24 mouse cellular contexts compared by ENCODE assay signal in the genomic region with DNA sequence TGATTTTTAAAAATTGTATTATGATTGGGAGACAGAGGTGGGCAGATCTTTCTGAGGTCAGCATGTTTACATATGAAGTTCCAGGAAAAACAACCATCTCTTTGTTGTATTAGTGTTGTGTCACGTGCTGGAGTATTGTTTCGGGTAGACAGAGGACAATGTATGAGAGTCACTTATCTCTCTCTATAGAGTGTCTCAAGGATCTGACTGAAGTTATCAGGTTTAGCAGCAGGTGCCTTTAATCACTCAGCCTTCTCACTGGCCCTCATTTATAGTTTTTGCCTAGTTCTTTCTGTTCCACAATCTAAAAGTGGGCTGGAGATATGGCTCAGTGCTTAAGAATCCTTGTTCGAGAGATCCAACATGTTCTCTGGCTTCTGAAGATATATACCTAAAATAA. TPM values are rescaled to one million over a fixed set of nuclear protein-coding genes. Genes with fewer than 3 reads are reported as not detected.
A peak's percentile ranks its signal among the peaks of the same experiment; 100 is the strongest.
DNase-seq lines count a peak whose midpoint lies in the region; ATAC-seq and TF ChIP-seq lines count a peak whose summit lies in the region.
"Had no signal": no experiment of that assay in that cellular context is flagged by ENCODE, and none has a peak within 500 bp of the region (broad histone marks: within the 10 kb centered on the region; RNA-seq: fewer than 3 reads in every experiment).

No protein-coding gene starts in this region.

- no peak overlapping the region for H3K4me3 ChIP-seq in liver, embryonic 11.5 days (ENCODE audit: low read depth, low read length)
- H3K4me3 ChIP-seq in MEL (ENCODE audit: control insufficient read depth in 1 of 2, insufficient read depth in 1 of 2, low read depth in 2 of 2, low read length in 2 of 2), result no peak overlapping the region
- H3K4me3 ChIP-seq in liver, embryonic 13.5 days (replicated peaks), result no peak overlapping the region
- no peak overlapping the region for H3K4me3 ChIP-seq in left cerebral cortex, adult 2 months
- H3K4me3 ChIP-seq: embryonic facial prominence, embryonic 12.5 days; embryonic facial prominence, embryonic 15.5 days; forebrain, embryonic 15.5 days; gastrocnemius, adult 2 months; hindbrain, embryonic 12.5 days; hindbrain, embryonic 15.5 days had no signal

- no peaks in the 10 kb centered on the region for H3K4me1 ChIP-seq in liver, embryonic 11.5 days (replicated peaks; ENCODE audit: control insufficient read depth, insufficient read depth, low read length)
- H3K4me1 ChIP-seq in MEL (ENCODE audit: control insufficient read depth in 1 of 2, insufficient read depth in 2 of 2, low read length in 2 of 2), result no peaks in the 10 kb centered on the region
- no peaks in the 10 kb centered on the region for H3K4me1 ChIP-seq in liver, embryonic 13.5 days (replicated peaks)
- H3K4me1 ChIP-seq: embryonic facial prominence, embryonic 12.5 days; embryonic facial prominence, embryonic 15.5 days; forebrain, embryonic 15.5 days; hindbrain, embryonic 12.5 days; hindbrain, embryonic 15.5 days had no signal

- no peak overlapping the region for H3K27ac ChIP-seq in liver, embryonic 11.5 days (ENCODE audit: low read depth, low read length)
- H3K27ac ChIP-seq in MEL (ENCODE audit: control insufficient read depth, low read depth, low read length), result no peak overlapping the region
- H3K27ac ChIP-seq in liver, embryonic 13.5 days, result no peak overlapping the region
- H3K27ac ChIP-seq in left cerebral cortex, adult 2 months, result no peak overlapping the region
- H3K27ac ChIP-seq: embryonic facial prominence, embryonic 12.5 days; embryonic facial prominence, embryonic 15.5 days; forebrain, embryonic 15.5 days; gastrocnemius, adult 2 months; hindbrain, embryonic 12.5 days; hindbrain, embryonic 15.5 days had no signal

- TF ChIP-seq CTCF in MEL (IDR thresholded peaks at IDR 0.05 in 2 of 3, conservative IDR thresholded peaks at IDR 0.05 in 1 of 3; ENCODE audit: control insufficient read depth in 1 of 3, insufficient read depth in 1 of 3, low read depth in 2 of 3, low read length in 3 of 3, poor library complexity in 1 of 3, severe bottlenecking in 1 of 3), result no peak
- no peak for TF ChIP-seq CTCF in left cerebral cortex, adult 2 months (IDR thresholded peaks at IDR 0.05)

- TF ChIP-seq POLR2A in MEL (IDR thresholded peaks at IDR 0.05; ENCODE audit: control insufficient read depth in 1 of 2, insufficient read depth in 1 of 2, low read depth in 1 of 2, low read length in 2 of 2, poor library complexity in 1 of 2), result no peak

- intact Hi-C loops in left cerebral cortex, adult 2 months (cut with DNase I), result no loop called here

- H3K9ac ChIP-seq in liver, embryonic 11.5 days (ENCODE audit: low read depth, low read length), result no peak overlapping the region
- H3K9ac ChIP-seq in MEL (ENCODE audit: control insufficient read depth, low read depth, low read length, poor library complexity, severe bottlenecking), result no peak overlapping the region
- no peak overlapping the region for H3K9ac ChIP-seq in liver, embryonic 13.5 days
- H3K9ac ChIP-seq: embryonic facial prominence, embryonic 12.5 days; embryonic facial prominence, embryonic 15.5 days; forebrain, embryonic 15.5 days; hindbrain, embryonic 12.5 days; hindbrain, embryonic 15.5 days had no signal

- no peaks in the 10 kb centered on the region for H3K27me3 ChIP-seq in liver, embryonic 11.5 days (replicated peaks; ENCODE audit: control insufficient read depth, insufficient read depth, low read length)
- no peaks in the 10 kb centered on the region for H3K27me3 ChIP-seq in MEL (ENCODE audit: control insufficient read depth in 1 of 2, insufficient read depth in 2 of 2, low read length in 2 of 2)
- no peaks in the 10 kb centered on the region for H3K27me3 ChIP-seq in liver, embryonic 13.5 days
- H3K27me3 ChIP-seq: embryonic facial prominence, embryonic 12.5 days; embryonic facial prominence, embryonic 15.5 days; forebrain, embryonic 15.5 days; hindbrain, embryonic 12.5 days; hindbrain, embryonic 15.5 days; Patski had no signal

- no peak for DNase-seq in liver, embryonic 11.5 days (ENCODE audit: low spot score)
- no peak for DNase-seq in liver
- DNase-seq in MEL (ENCODE audit: low read depth, low spot score), result no peak
- no peak for DNase-seq in liver, embryonic 13.5 days
- DNase-seq in adrenal gland, adult 8-10 months, result no peak
- no peak for DNase-seq in left cerebral cortex, adult 2 months (ENCODE audit: extremely low spot score in 1 of 2, low spot score in 2 of 2)
- DNase-seq in frontal cortex, adult 2 months (ENCODE audit: extremely low spot score in 1 of 2, low spot score in 1 of 2), result no peak
- DNase-seq: adrenal gland, postnatal 14 days; B cell, adult 2 months; cerebellum, adult 11 months; cerebellum, adult 2 months; cerebellum, adult 9-11 months; cerebellum, postnatal 25 days; gastrocnemius, adult 2 months; gastrocnemius, postnatal 14 days; heart, adult 11 months had no signal

- peaks cover 22% of the 10 kb centered on the region for H3K36me3 ChIP-seq in liver, embryonic 11.5 days (ENCODE audit: control insufficient read depth, insufficient read depth, low read length)
- peaks cover 2 to 59% of the 10 kb centered on the region in 2 experiments; a peak in 3 of 4 replicates for H3K36me3 ChIP-seq in MEL (ENCODE audit: control insufficient read depth in 1 of 2, insufficient read depth in 2 of 2, low read length in 2 of 2)
- H3K36me3 ChIP-seq in liver, embryonic 13.5 days, result peaks cover 72% of the 10 kb centered on the region

- ATAC-seq in liver, embryonic 11.5 days (replicated peaks; ENCODE audit: low FRiP score), result peak; percentile 61; the same call in 1 of the 2 replicates
- ATAC-seq in liver, embryonic 13.5 days (ENCODE audit: low read depth), result 0 out of 2 replicates have a peak, but pooled peaks have one; percentile 48
- ATAC-seq in megakaryocyte progenitor cell, adult 5-6 weeks (replicated peaks; ENCODE audit: poor library complexity), result peak; percentile 31; the same call in 1 of the 2 replicates
- ATAC-seq: forebrain, embryonic 15.5 days; Patski had no signal

- WGBS in liver, embryonic 11.5 days, result 67% methylated on average over 3 of the region's 3 CpGs
- 40% methylated on average over 3 of the region's 3 CpGs for WGBS in liver, embryonic 13.5 days (ENCODE audit: insufficient replicate concordance)

- TF ChIP-seq RAD21 in MEL (IDR thresholded peaks at IDR 0.05; ENCODE audit: low read depth, low read length), result no peak

- H3K9me3 ChIP-seq in liver, embryonic 11.5 days (ENCODE audit: control insufficient read depth, low read length), result no peaks in the 10 kb centered on the region
- no peaks in the 10 kb centered on the region for H3K9me3 ChIP-seq in MEL (replicated peaks; ENCODE audit: insufficient read depth, low read length)
- H3K9me3 ChIP-seq in liver, embryonic 13.5 days (replicated peaks), result no peaks in the 10 kb centered on the region
- H3K9me3 ChIP-seq: embryonic facial prominence, embryonic 12.5 days; embryonic facial prominence, embryonic 15.5 days; forebrain, embryonic 15.5 days; hindbrain, embryonic 12.5 days; hindbrain, embryonic 15.5 days had no signal

- no peak overlapping the region for H3K4me2 ChIP-seq in liver, embryonic 11.5 days
- no peak overlapping the region for H3K4me2 ChIP-seq in liver, embryonic 13.5 days
- H3K4me2 ChIP-seq: embryonic facial prominence, embryonic 12.5 days; embryonic facial prominence, embryonic 15.5 days; forebrain, embryonic 15.5 days; heart, embryonic 11.5 days; hindbrain, embryonic 12.5 days; hindbrain, embryonic 15.5 days had no signal

- H3K79me2 ChIP-seq in MEL (ENCODE audit: control insufficient read depth, insufficient read depth, low read length, poor library complexity), result no peaks in the 10 kb centered on the region

- TF ChIP-seq EP300 in MEL (IDR thresholded peaks at IDR 0.05; ENCODE audit: low read depth in 1 of 2, low read length in 2 of 2), result no peak

TF ChIP-seq in MEL, 35 proteins besides CTCF, POLR2A, EP300 and RAD21:
- TF ChIP-seq USF1 (IDR thresholded peaks at IDR 0.05; ENCODE audit: low read depth, low read length) (peak; percentile 11; the same call in 1 of the 2 replicates), MAX (IDR thresholded peaks at IDR 0.05; ENCODE audit: low read length) (no peak)
TF ChIP-seq in MEL: peak in this region for 1.

RNA-seq across cellular contexts. Expression of a gene that starts 25.9 kb away (rescaled TPM):
- 25.4 and 25.5 TPM in 2 replicates for polyA plus RNA-seq in liver, embryonic 11.5 days (2014; fragmentation: Nextera tagmentation; extraction: Ambion mirVana)
- 14.4 and 16.6 TPM in 2 replicates for total RNA-seq in MEL (2012; rRNA removed)
- polyA plus RNA-seq in MEL (2012; ENCODE audit: insufficient read depth in 1 of 2, insufficient read length in 2 of 2, low read depth in 1 of 2, low replicate concordance in 2 of 2, missing spikeins in 1 of 2), result 10 to 100 TPM in 1 of 2 experiments, not detected in 1; 17.9 TPM
- 17.2 and 21.0 TPM in 2 replicates for polyA plus RNA-seq in liver, embryonic 13.5 days (2015; fragmentation: Nextera tagmentation; extraction: Ambion mirVana)
- 13.7 and 19.4 TPM in 2 replicates for total RNA-seq in megakaryocyte progenitor cell, adult 5-6 weeks (2015)
- total RNA-seq in megakaryocyte progenitor cell, adult 5-6 weeks (2017), result 31.5 and 33.8 TPM in 2 replicates
- 10 to 100 TPM in 1 of 4 experiments, 1 to 10 TPM in 3; 6.4 to 10.7 (median 6.8) TPM for total RNA-seq in adrenal gland, adult 8-10 months (2022)
- total RNA-seq in left cerebral cortex, adult 2 months (2021), result 1 to 10 TPM; 4.0 to 5.3 TPM
- polyA plus RNA-seq in frontal cortex, adult 2 months (2012; rRNA removed), result 7.3 and 7.7 TPM in 2 replicates

RNA-seq across cellular contexts. Expression of a gene that starts 26.1 kb away (rescaled TPM):
- polyA plus RNA-seq in liver, embryonic 11.5 days (2014; fragmentation: Nextera tagmentation; extraction: Ambion mirVana), result 59.9 and 63.4 TPM in 2 replicates
- 45.7 and 51.7 TPM in 2 replicates for total RNA-seq in MEL (2012; rRNA removed)
- 100 to 1,000 TPM; 121 to 303 TPM for polyA plus RNA-seq in MEL (2012; ENCODE audit: insufficient read depth in 1 of 2, insufficient read length in 2 of 2, low read depth in 1 of 2, low replicate concordance in 2 of 2, missing spikeins in 1 of 2)
- 21.8 and 24.9 TPM in 2 replicates for polyA plus RNA-seq in liver, embryonic 13.5 days (2015; fragmentation: Nextera tagmentation; extraction: Ambion mirVana)
- total RNA-seq in megakaryocyte progenitor cell, adult 5-6 weeks (2015), result 30.6 and 31.0 TPM in 2 replicates
- 68.8 and 117 TPM in 2 replicates for total RNA-seq in megakaryocyte progenitor cell, adult 5-6 weeks (2017)
- 10 to 100 TPM; 46.3 to 75.8 (median 55.2) TPM for total RNA-seq in adrenal gland, adult 8-10 months (2022)
- 10 to 100 TPM; 45.1 to 46.4 TPM for total RNA-seq in left cerebral cortex, adult 2 months (2021)
- polyA plus RNA-seq in frontal cortex, adult 2 months (2012; rRNA removed), result 11.8 and 13.8 TPM in 2 replicates
